Mouse (Mus musculus) adrenal gland, adult 8-10 months (tissue): ENCODE measurements at regions not wholly inside any gene's neighbourhood (a gene's known extent, or its start where the extent isn't known, plus 50 kb on each side); places are given as distances from the start of the nearest gene placed in this dataset.
"Not testable (repeated sequence)": the region's sequence is repeated elsewhere in the genome, so short reads cannot be mapped to it uniquely, and the experiment has no call there.

Experiments
- DNase-seq: peaks from one replicate; pipeline ENCODE4 v3.0.0; 2022

GRCm38 (mm10) chr7:118320307-118320706 is 76.8 kb upstream of the Smg1 start:
- DNase-seq = no peak

GRCm38 (mm10) chr7:118318432-118319135 is 75.1 kb upstream of the Smg1 start:
- DNase-seq = no peak

- DNase-seq = not testable (repeated sequence)
These were observed 71.4 kb upstream of the Smg1 start for GRCm38 (mm10) chr7:118314886-118315285.

GRCm38 (mm10) chr7:118314228-118314658 is 70.8 kb upstream of the Smg1 start:
- DNase-seq = peak; percentile 25

- DNase-seq = no peak
These were observed 70.3 kb upstream of the Smg1 start for GRCm38 (mm10) chr7:118313818-118314217.

GRCm38 (mm10) chr7:118309733-118310132 is 66.3 kb upstream of the Smg1 start:
- no peak for DNase-seq

- no peak for DNase-seq
These were observed 65.4 kb upstream of the Smg1 start for GRCm38 (mm10) chr7:118308882-118309281.

GRCm38 (mm10) chr7:118304812-118305211 is 61.3 kb upstream of the Smg1 start:
- peak; percentile 26 for DNase-seq

- no peak for DNase-seq
These were observed 60.9 kb upstream of the Smg1 start for GRCm38 (mm10) chr7:118304338-118304737.

- DNase-seq = no peak
These were observed 60.5 kb upstream of the Smg1 start for GRCm38 (mm10) chr7:118303921-118304320.

GRCm38 (mm10) chr7:118300678-118301342 is 57.3 kb upstream of the Smg1 start:
- DNase-seq = no peak

- DNase-seq = peak; percentile 36
These were observed 54.1 kb upstream of the Smg1 start for GRCm38 (mm10) chr7:118297613-118298012.

- no peak for DNase-seq
These were observed 53.5 kb upstream of the Smg1 start for GRCm38 (mm10) chr7:118296856-118297518.

- DNase-seq = no peak
These were observed 52.4 kb upstream of the Smg1 start for GRCm38 (mm10) chr7:118295855-118296254.

- DNase-seq = no peak
These were observed 51.8 kb upstream of the Smg1 start for GRCm38 (mm10) chr7:118295275-118295674.

GRCm38 (mm10) chr7:118294637-118295036 is 51.2 kb upstream of the Smg1 start:
- DNase-seq = no peak
